Mouse (Mus musculus) kidney, adult 2 months (tissue): ENCODE data around the gene Marc1. TPM values are rescaled to one million over a fixed set of nuclear protein-coding genes. Genes with fewer than 3 reads are reported as not detected.

Experiments
- DNase-seq: peaks from one replicate; pipeline ENCODE4 v3.0.0; 2021
- H3K27ac ChIP-seq: fragments of 200-500 bp; 2 replicates; pipeline ENCODE4 v1.5.1; 2012; ENCODE audit warnings: low read depth, low read length, control low read depth, inconsistent platforms; ENCODE audit not compliant: insufficient read depth
- H3K27me3 ChIP-seq: fragments of 200-500 bp; replicated peaks from 2 replicates; pipeline ENCODE4 v1.6.1; 2012; ENCODE audit warnings: mild to moderate bottlenecking, moderate library complexity, low read length, inconsistent platforms; ENCODE audit not compliant: control insufficient read depth, insufficient read depth
- H3K36me3 ChIP-seq: fragments of 200-500 bp; 2 replicates; pipeline ENCODE4 v1.6.1; 2012; ENCODE audit warnings: mild to moderate bottlenecking, moderate library complexity, low read length, inconsistent platforms; ENCODE audit not compliant: control insufficient read depth, insufficient read depth
- H3K4me1 ChIP-seq: fragments of 200-500 bp; 2 replicates; pipeline ENCODE4 v1.6.1; 2011; ENCODE audit warnings: low read length; ENCODE audit not compliant: control insufficient read depth, insufficient read depth
- H3K4me3 ChIP-seq: fragments of 200-500 bp; 2 replicates; pipeline ENCODE4 v1.5.1; 2011; ENCODE audit warnings: mild to moderate bottlenecking, low read depth, low read length, control low read depth; ENCODE audit not compliant: insufficient read depth
- CTCF ChIP-seq: fragments of 200-500 bp; conservative IDR thresholded peaks from 2 replicates; pipeline ENCODE4 v1.5.1; 2011; ENCODE audit warnings: low read depth, mild to moderate bottlenecking, control low read depth, low read length, moderate library complexity, mixed read lengths; ENCODE audit not compliant: insufficient read depth, insufficient read length
- POLR2A ChIP-seq: fragments of 200-500 bp; IDR thresholded peaks from one replicate; pipeline ENCODE4 v1.6.1; 2011; ENCODE audit warnings: low read depth, low read length, control low read depth
- WGBS: fragments of 180-500 bp; shearing (Covaris S2); methylation state at CpG from one replicate; pipeline ENCODE4 v1.1.7; 2018; 5-methylcytosine and 5-hydroxymethylcytosine counted together
- polyA plus RNA-seq: library from polyadenylated mRNA; depleted of rRNA; stranded (reverse); fragments of >200 nt; gene quantifications from 2 replicates; pipeline ENCODE4 v1.2.3, GENCODE M21; 2012

Gene Marc1
- polyA plus RNA-seq, 1 experiment: 1.0 TPM

DNA sequence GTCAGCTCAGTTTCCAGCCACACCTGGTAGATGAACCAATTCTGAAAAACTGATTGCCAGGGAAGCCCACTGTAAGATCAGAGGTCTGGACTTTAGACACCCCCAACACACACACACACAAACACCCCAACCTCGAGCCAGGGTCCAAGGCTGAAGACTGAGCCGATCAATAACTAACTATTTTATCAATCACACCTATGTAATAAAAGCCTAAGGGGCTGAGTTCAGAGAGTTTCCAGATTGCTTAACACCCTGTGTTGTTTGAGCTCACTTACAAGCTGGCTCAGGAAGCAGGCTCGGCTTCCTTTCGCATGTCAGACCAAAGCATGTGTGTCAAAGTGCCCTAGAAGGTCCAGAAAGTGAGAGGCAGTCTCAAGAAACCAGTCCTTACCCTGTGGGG, 26.5 kb upstream of the Marc1 start:
- no peak for TF ChIP-seq CTCF
- TF ChIP-seq POLR2A: no peak
- H3K27ac ChIP-seq: no peak overlapping the region; the same call in none of the 2 replicates
- H3K4me1 ChIP-seq: peaks cover 21% of the 10 kb centered on the region; the same call in 1 of the 2 replicates
- peaks cover 8% of the 10 kb centered on the region for H3K36me3 ChIP-seq
- 53% methylated on average over 4 of the region's 4 CpGs for WGBS
- H3K27me3 ChIP-seq: no peaks in the 10 kb centered on the region
- H3K4me3 ChIP-seq: no peak overlapping the region
- DNase-seq: no peak

DNA sequence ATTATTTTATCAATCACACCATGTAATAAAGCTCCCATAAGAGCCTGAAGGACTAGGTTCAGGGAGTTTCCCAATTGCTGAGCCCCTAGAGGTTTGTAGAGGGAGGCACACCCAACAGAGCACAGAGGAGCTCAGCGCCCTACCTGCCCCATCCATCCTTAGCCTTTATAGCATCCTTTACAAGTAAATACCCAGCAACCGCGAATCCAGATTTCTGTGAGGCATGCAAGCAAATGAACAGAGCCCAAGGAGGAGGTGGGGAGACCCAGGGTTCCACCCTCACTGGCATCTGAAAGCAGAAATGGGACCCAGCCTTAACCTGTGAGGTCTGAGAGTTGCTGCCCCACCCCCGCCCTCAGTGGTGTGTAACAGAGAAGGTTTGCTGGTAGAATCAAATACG, 25.2 kb upstream of the Marc1 start:
- peaks cover 10% of the 10 kb centered on the region for H3K36me3 ChIP-seq
- 86% methylated on average over 5 of the region's 5 CpGs for WGBS
- TF ChIP-seq POLR2A: no peak
- no peak for TF ChIP-seq CTCF
- peaks cover 12% of the 10 kb centered on the region; the same call in 1 of the 2 replicates for H3K4me1 ChIP-seq
- H3K27me3 ChIP-seq: no peaks in the 10 kb centered on the region
- DNase-seq: no peak
- no peak overlapping the region for H3K4me3 ChIP-seq
- H3K27ac ChIP-seq: no peak overlapping the region

DNA sequence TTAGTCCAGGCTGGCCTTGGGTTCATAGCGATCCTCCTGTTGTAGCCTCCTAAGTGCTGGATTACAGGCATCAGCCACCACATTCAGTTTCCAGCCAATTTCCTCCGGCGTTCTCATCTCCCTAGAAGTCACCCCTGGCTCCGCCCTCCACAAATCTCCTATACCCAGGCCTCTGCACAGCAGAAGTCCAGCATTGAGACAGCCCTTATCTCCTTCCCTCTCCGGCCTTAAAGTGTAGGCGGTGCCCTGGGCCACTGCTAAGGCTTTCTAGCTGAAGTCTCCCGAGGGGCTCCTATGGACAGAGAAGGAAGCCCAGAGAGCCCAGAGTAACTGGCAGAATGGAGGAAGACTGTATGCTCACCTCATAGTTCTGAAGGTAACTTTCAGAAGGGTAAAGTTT, 22.4 kb upstream of the Marc1 start:
- peaks cover 7% of the 10 kb centered on the region for H3K36me3 ChIP-seq
- TF ChIP-seq CTCF (no peak), POLR2A (no peak)
- no peak overlapping the region for H3K27ac ChIP-seq
- no peaks in the 10 kb centered on the region for H3K27me3 ChIP-seq
- no peak overlapping the region for H3K4me3 ChIP-seq
- no peak for DNase-seq
- WGBS: 92% methylated on average over 7 of the region's 7 CpGs
- H3K4me1 ChIP-seq: peaks cover 4% of the 10 kb centered on the region; the same call in 1 of the 2 replicates

DNA sequence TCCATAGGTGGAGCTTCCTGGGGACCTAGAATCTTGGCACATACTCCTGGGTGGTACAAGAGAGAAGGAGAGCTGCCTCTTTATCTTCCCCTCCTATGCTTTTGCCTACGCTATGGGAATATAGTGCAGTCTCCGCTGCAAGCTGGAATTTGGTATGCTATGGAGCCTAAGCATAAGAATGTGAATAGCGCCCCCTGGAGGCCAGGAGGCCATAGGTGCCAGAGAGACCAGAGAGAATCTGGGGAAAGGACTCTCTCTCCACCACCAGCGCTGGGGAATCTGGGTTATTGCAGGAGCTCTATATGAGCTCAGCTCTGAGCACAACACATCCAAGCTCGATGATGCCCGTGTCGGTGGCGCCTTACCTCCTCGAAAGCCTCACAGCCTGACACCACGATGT, 21.1 kb upstream of the Marc1 start:
- H3K36me3 ChIP-seq: peaks cover 7% of the 10 kb centered on the region; the same call in 1 of the 2 replicates
- H3K27ac ChIP-seq: no peak overlapping the region
- no peaks in the 10 kb centered on the region for H3K27me3 ChIP-seq
- no peak for DNase-seq
- 85% methylated on average over 10 of the region's 10 CpGs for WGBS
- peaks cover 5% of the 10 kb centered on the region; the same call in 1 of the 2 replicates for H3K4me1 ChIP-seq
- TF ChIP-seq POLR2A (no peak), CTCF (peak; percentile 62)
- no peak overlapping the region for H3K4me3 ChIP-seq

DNA sequence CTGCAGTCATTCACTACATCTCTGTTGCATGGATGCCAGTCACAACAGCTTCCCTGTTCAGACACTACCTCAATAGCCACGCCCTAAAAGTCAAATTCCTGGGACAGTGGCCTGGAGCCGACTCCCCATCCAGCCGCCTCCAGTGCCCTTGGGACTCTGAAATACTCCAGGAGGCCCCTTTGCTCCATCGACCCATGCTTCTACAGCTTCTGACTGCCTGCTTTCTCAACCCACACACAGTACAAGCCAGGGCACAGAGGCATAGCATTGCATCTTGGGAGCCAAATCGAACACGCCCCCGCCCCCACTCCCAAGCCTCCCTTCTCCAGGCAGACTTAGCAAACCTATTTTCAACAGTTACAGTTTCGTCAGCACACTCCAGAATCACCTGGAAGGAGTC, 18.8 kb upstream of the Marc1 start:
- no peak for TF ChIP-seq POLR2A
- TF ChIP-seq CTCF: no peak
- Histone ChIP-seq H3K4me1 (peaks cover 8% of the 10 kb centered on the region; the same call in 1 of the 2 replicates), H3K36me3 (peaks cover 5% of the 10 kb centered on the region; the same call in 1 of the 2 replicates), H3K27ac (no peak overlapping the region), H3K27me3 (no peaks in the 10 kb centered on the region), H3K4me3 (no peak overlapping the region)
- 65% methylated on average over 8 of the region's 8 CpGs for WGBS
- peak; percentile 54 for DNase-seq

DNA sequence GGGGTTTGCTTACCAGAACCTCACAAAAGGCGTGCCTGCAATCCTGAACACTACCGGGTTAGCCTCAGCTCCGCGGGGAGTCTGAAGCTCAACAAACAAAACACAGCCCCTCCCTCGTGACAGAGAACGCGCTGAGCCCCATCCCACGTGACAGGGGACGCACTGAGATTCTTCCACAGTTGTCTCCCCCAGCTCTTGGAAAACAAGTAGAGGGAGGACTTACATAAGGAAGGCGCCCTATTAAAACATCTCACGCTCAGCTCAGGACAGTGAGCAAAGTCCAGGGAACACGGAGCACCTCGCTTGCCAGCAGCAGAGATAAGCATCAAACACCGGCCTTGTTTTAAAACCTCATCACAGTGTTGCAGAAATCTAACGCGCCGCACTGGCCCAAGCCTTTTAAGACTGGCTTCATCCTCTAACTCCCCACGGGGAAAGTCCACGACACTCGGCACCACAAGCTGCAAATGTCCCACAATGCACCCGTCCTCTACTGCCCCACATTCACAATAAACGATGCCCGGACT, 16.1 kb upstream of the Marc1 start:
- TF ChIP-seq POLR2A (no peak), CTCF (no peak)
- peak; percentile 89 for DNase-seq
- peak overlapping the region; percentile 85 for H3K27ac ChIP-seq
- H3K4me1 ChIP-seq: peaks cover 16% of the 10 kb centered on the region; the same call in 1 of the 2 replicates
- no peaks in the 10 kb centered on the region for H3K27me3 ChIP-seq
- peaks cover 4% of the 10 kb centered on the region; the same call in 1 of the 2 replicates for H3K36me3 ChIP-seq
- WGBS: 44% methylated on average over 23 of the region's 23 CpGs
- peak overlapping the region; percentile 16; the same call in 1 of the 2 replicates for H3K4me3 ChIP-seq

DNA sequence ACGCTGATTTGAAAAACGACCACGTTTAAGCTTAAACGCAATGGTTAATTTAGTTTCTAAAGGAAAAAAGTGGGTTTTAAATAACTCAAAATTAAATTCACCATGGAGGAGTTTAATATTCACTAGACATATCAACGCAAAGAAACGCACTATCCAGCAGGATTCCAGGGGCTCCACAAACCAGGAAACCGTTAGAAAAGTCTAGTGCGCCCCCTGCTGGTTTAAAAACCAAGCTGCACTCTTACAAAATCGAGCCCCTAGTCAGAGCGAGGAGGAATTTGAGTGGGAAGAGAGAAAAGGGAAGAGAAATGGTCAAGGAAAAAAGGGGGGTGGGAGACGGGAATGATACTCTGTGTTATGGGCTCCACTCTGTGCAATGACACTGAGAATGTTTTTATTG, 14.0 kb upstream of the Marc1 start:
- TF ChIP-seq CTCF: peak; percentile 44
- no peak for TF ChIP-seq POLR2A
- 16% methylated on average over 11 of the region's 11 CpGs for whole genome bisulfite sequencing
- H3K36me3 ChIP-seq: peaks cover 1% of the 10 kb centered on the region; the same call in 1 of the 2 replicates
- H3K27me3 ChIP-seq: no peaks in the 10 kb centered on the region
- no peak overlapping the region for H3K4me3 ChIP-seq
- peak; percentile 46 for DNase-seq
- peaks cover 16% of the 10 kb centered on the region; the same call in 1 of the 2 replicates for H3K4me1 ChIP-seq
- H3K27ac ChIP-seq: peak overlapping the region; percentile 69
